In the genomic region with DNA sequence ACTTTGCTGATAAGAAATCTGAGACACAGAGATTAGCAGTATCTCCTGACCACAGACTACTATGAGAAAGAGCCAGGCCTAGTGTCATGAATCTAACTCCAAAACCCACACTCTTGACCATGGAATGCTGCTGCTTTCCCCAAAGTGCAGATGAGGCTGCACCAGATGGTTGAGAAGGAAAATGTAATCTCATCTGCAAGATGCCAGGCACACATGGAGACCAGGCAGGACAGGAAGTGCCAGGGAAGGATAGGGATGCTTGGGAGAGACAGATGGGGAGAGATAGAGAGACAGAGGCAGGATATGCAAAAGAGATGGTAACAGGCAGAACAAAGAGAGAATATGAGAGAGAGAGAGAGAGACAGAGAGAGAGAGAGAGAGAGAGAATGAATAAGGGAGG, we compare ENCODE assay signal across 26 mouse cellular contexts. TPM values are rescaled to one million over a fixed set of nuclear protein-coding genes. Genes with fewer than 3 reads are reported as not detected.
DNase-seq lines count a peak whose midpoint lies in the region; ATAC-seq and TF ChIP-seq lines count a peak whose summit lies in the region.
"Had no signal": no experiment of that assay in that cellular context is flagged by ENCODE, and none has a peak within 500 bp of the region (broad histone marks: within the 10 kb centered on the region; RNA-seq: fewer than 3 reads in every experiment).

No protein-coding gene starts in this region.

- 0 out of 2 replicates have a peak overlapping the region, but pooled peaks have one; percentile 28 for H3K9ac ChIP-seq in heart, adult 2 months (ENCODE audit: low read depth, low read length)
- no peak overlapping the region for H3K9ac ChIP-seq in kidney, embryonic 16.5 days (replicated peaks; ENCODE audit: low read length)
- H3K9ac ChIP-seq in kidney, embryonic 14.5 days (ENCODE audit: low read depth, low read length): no peak overlapping the region
- no peak overlapping the region; the same call in 1 of the 2 replicates for H3K9ac ChIP-seq in lung, embryonic 16.5 days (ENCODE audit: low read length)
- H3K9ac ChIP-seq: limb, embryonic 15.5 days; liver, postnatal 0 days; midbrain, embryonic 12.5 days had no signal

- TF ChIP-seq POLR2A in heart, adult 2 months (IDR thresholded peaks at IDR 0.05; ENCODE audit: insufficient read depth, low read depth, low read length): no peak

- no peaks in the 10 kb centered on the region; the same call in 1 of the 2 replicates for H3K36me3 ChIP-seq in heart, adult 2 months (ENCODE audit: control insufficient read depth, insufficient read depth, low read length)
- H3K36me3 ChIP-seq in kidney, embryonic 16.5 days (ENCODE audit: insufficient read depth, low read length): no peaks in the 10 kb centered on the region
- no peaks in the 10 kb centered on the region for H3K36me3 ChIP-seq in kidney, embryonic 14.5 days (ENCODE audit: control insufficient read depth, insufficient read depth, low read length)
- H3K36me3 ChIP-seq in lung, embryonic 16.5 days (ENCODE audit: control insufficient read depth, insufficient read depth, low read length): no peaks in the 10 kb centered on the region
- H3K36me3 ChIP-seq: limb, embryonic 10.5 days; limb, embryonic 15.5 days; midbrain, embryonic 12.5 days had no signal

- ATAC-seq in kidney, embryonic 16.5 days (ENCODE audit: low FRiP score, low TSS enrichment): no peak
- no peak for ATAC-seq in kidney, embryonic 14.5 days (ENCODE audit: low FRiP score, low TSS enrichment)
- no peak for ATAC-seq in lung, embryonic 16.5 days (ENCODE audit: low read depth)
- ATAC-seq: CD4-positive, CD25-positive, alpha-beta regulatory T cell, adult 4 months; forebrain, embryonic 16.5 days; hindbrain, embryonic 16.5 days; liver, postnatal 0 days had no signal

- peak overlapping the region; percentile 90 for H3K27ac ChIP-seq in heart, adult 2 months
- H3K27ac ChIP-seq in kidney, embryonic 16.5 days (ENCODE audit: low read length): no peak overlapping the region
- H3K27ac ChIP-seq in kidney, embryonic 14.5 days (ENCODE audit: low read depth, low read length): no peak overlapping the region
- H3K27ac ChIP-seq in lung, embryonic 16.5 days (ENCODE audit: low read length): no peak overlapping the region
- H3K27ac ChIP-seq: limb, embryonic 10.5 days; limb, embryonic 15.5 days; midbrain, embryonic 12.5 days had no signal

- intact Hi-C loops in heart, adult 2 months (cut with DNase I): loop anchor here (2.0 kb wide), 1 partner anchor 26 kb away; no protein-coding TSS in a partner anchor

- no peak for TF ChIP-seq CTCF in heart, adult 2 months (IDR thresholded peaks at IDR 0.05)

- no peaks in the 10 kb centered on the region; the same call in 1 of the 2 replicates for H3K79me2 ChIP-seq in heart, adult 2 months (replicated peaks; ENCODE audit: control insufficient read depth, insufficient read depth, low read length)

- H3K4me3 ChIP-seq in heart, adult 2 months: peak overlapping the region; percentile 57; the same call in 1 of the 2 replicates
- H3K4me3 ChIP-seq in kidney, embryonic 16.5 days (ENCODE audit: low read length): no peak overlapping the region
- H3K4me3 ChIP-seq in kidney, embryonic 14.5 days (ENCODE audit: low read length): no peak overlapping the region
- peak overlapping the region; percentile 46 for H3K4me3 ChIP-seq in lung, embryonic 16.5 days (ENCODE audit: low read length)
- H3K4me3 ChIP-seq: erythroblast, embryonic 14.5 days; limb, embryonic 10.5 days; limb, embryonic 15.5 days; megakaryocyte, embryonic 14.5 days; midbrain, embryonic 12.5 days had no signal

- TF ChIP-seq EP300 in heart, adult 2 months (IDR thresholded peaks at IDR 0.05; ENCODE audit: insufficient read depth, low read depth, low read length): no peak

- peak overlapping the region; percentile 27 for H3K4me2 ChIP-seq in kidney, embryonic 16.5 days (replicated peaks; ENCODE audit: low read depth, low read length)
- no peak overlapping the region for H3K4me2 ChIP-seq in kidney, embryonic 14.5 days (replicated peaks; ENCODE audit: low read depth, low read length)
- H3K4me2 ChIP-seq in lung, embryonic 16.5 days (ENCODE audit: low read depth, low read length): peak overlapping the region; percentile 45
- H3K4me2 ChIP-seq: limb, embryonic 15.5 days; midbrain, embryonic 12.5 days had no signal

- H3K27me3 ChIP-seq in heart, adult 2 months (ENCODE audit: control insufficient read depth, insufficient read depth, low read length): no peaks in the 10 kb centered on the region
- no peaks in the 10 kb centered on the region for H3K27me3 ChIP-seq in kidney, embryonic 16.5 days (ENCODE audit: insufficient read depth, low read length)
- H3K27me3 ChIP-seq in kidney, embryonic 14.5 days (ENCODE audit: control insufficient read depth, insufficient read depth, low read length): peaks cover 6% of the 10 kb centered on the region; the same call in 1 of the 2 replicates
- no peaks in the 10 kb centered on the region for H3K27me3 ChIP-seq in lung, embryonic 16.5 days (ENCODE audit: control insufficient read depth, insufficient read depth, low read depth, low read length)

- DNase-seq in heart, adult 2 months: no peak
- no peak for DNase-seq in heart, adult 8-10 months (ENCODE audit: low spot score)
- no peak for DNase-seq in lung, postnatal 10 days
- no peak for DNase-seq in cerebellum, adult 9-10 months
- DNase-seq: adrenal gland, postnatal 14 days; cerebellum, adult 18-20 months; gastrocnemius, postnatal 25 days; kidney, adult 18-20 months; kidney, postnatal 10 days; layer of hippocampus, adult 9-11 months; liver, postnatal 0 days; lung, postnatal 4 days; retina, postnatal 1 day; right cerebral cortex, postnatal 14 days; thymus, postnatal 4 days had no signal

- H3K9me3 ChIP-seq in kidney, embryonic 16.5 days (ENCODE audit: low read length): no peaks in the 10 kb centered on the region
- no peaks in the 10 kb centered on the region for H3K9me3 ChIP-seq in kidney, embryonic 14.5 days (ENCODE audit: control insufficient read depth, low read length)
- H3K9me3 ChIP-seq in lung, embryonic 16.5 days (ENCODE audit: control insufficient read depth, low read length): no peaks in the 10 kb centered on the region
- H3K9me3 ChIP-seq: limb, embryonic 10.5 days; limb, embryonic 15.5 days; megakaryocyte, embryonic 14.5 days; midbrain, embryonic 12.5 days had no signal

- H3K4me1 ChIP-seq in heart, adult 2 months (ENCODE audit: control insufficient read depth, insufficient read depth, low read length): peaks cover 6% of the 10 kb centered on the region
- H3K4me1 ChIP-seq in kidney, embryonic 16.5 days (ENCODE audit: insufficient read depth, low read length): no peaks in the 10 kb centered on the region
- H3K4me1 ChIP-seq in kidney, embryonic 14.5 days (ENCODE audit: control insufficient read depth, insufficient read depth, low read length): no peaks in the 10 kb centered on the region
- no peaks in the 10 kb centered on the region for H3K4me1 ChIP-seq in lung, embryonic 16.5 days (replicated peaks; ENCODE audit: control insufficient read depth, insufficient read depth, low read length)
- H3K4me1 ChIP-seq: limb, embryonic 15.5 days; midbrain, embryonic 12.5 days had no signal

RNA-seq across cellular contexts. Expression of a gene that starts 4.8 kb away (rescaled TPM):
- 10 to 100 TPM; 20.5 to 21.4 TPM for total RNA-seq in heart, adult 2 months (2021)
- 35.3 and 76.1 TPM in 2 replicates for polyA plus RNA-seq in heart, adult 2 months (2012; rRNA removed)
- 10 to 100 TPM; 10.3 to 26.7 (median 25.4) TPM for total RNA-seq in heart, adult 8-10 months (2022)
- polyA plus RNA-seq in kidney, embryonic 16.5 days (2015; fragmentation: Nextera tagmentation; extraction: Ambion mirVana): 125 and 126 TPM in 2 replicates
- 54.0 and 67.7 TPM in 2 replicates for polyA plus RNA-seq in kidney, embryonic 14.5 days (2014; fragmentation: Nextera tagmentation; extraction: Ambion mirVana)
- 172 and 194 TPM in 2 replicates for polyA plus RNA-seq in lung, embryonic 16.5 days (2015; fragmentation: Nextera tagmentation; extraction: Ambion mirVana)
- polyA plus RNA-seq: CD4-positive, CD25-positive, alpha-beta regulatory T cell, adult 4 months; erythroblast, embryonic 14.5 days had no signal

RNA-seq across cellular contexts. Expression of a gene that starts 56.2 kb away (rescaled TPM):
- total RNA-seq in heart, adult 2 months (2021): 1 to 10 TPM in 1 of 2 experiments, under 1 TPM in 1; 0.81 to 1.6 TPM
- 1.3 and 3.1 TPM in 2 replicates for polyA plus RNA-seq in heart, adult 2 months (2012; rRNA removed)
- 1 to 10 TPM in 3 of 4 experiments, under 1 TPM in 1; 0.84 to 2.4 (median 2.0) TPM for total RNA-seq in heart, adult 8-10 months (2022)
- 0.68 and 0.80 TPM in 2 replicates for polyA plus RNA-seq in kidney, embryonic 16.5 days (2015; fragmentation: Nextera tagmentation; extraction: Ambion mirVana)
- 0.39 and 0.47 TPM in 2 replicates for polyA plus RNA-seq in kidney, embryonic 14.5 days (2014; fragmentation: Nextera tagmentation; extraction: Ambion mirVana)
- polyA plus RNA-seq in lung, embryonic 16.5 days (2015; fragmentation: Nextera tagmentation; extraction: Ambion mirVana): 0.20 and 0.29 TPM in 2 replicates
- polyA plus RNA-seq: CD4-positive, CD25-positive, alpha-beta regulatory T cell, adult 4 months; erythroblast, embryonic 14.5 days had no signal

Comparison
In these comparisons a context has a peak if more than half of its experiments do, and no peak if none do; other contexts are left out.
1. H3K4me3 ChIP-seq: peak in heart, adult 2 months (single experiment) and lung, embryonic 16.5 days (single experiment); none in kidney, embryonic 16.5 days (single experiment) and kidney, embryonic 14.5 days (single experiment).